Mouse (Mus musculus): ENCODE data around the gene Cox6b2. TPM values are rescaled to one million over a fixed set of nuclear protein-coding genes. Genes with fewer than 3 reads are reported as not detected.

The Cox6b2 gene
- total RNA-seq, 2 experiments from 2014 or later: 3.8 to 4.8 TPM

DNA sequence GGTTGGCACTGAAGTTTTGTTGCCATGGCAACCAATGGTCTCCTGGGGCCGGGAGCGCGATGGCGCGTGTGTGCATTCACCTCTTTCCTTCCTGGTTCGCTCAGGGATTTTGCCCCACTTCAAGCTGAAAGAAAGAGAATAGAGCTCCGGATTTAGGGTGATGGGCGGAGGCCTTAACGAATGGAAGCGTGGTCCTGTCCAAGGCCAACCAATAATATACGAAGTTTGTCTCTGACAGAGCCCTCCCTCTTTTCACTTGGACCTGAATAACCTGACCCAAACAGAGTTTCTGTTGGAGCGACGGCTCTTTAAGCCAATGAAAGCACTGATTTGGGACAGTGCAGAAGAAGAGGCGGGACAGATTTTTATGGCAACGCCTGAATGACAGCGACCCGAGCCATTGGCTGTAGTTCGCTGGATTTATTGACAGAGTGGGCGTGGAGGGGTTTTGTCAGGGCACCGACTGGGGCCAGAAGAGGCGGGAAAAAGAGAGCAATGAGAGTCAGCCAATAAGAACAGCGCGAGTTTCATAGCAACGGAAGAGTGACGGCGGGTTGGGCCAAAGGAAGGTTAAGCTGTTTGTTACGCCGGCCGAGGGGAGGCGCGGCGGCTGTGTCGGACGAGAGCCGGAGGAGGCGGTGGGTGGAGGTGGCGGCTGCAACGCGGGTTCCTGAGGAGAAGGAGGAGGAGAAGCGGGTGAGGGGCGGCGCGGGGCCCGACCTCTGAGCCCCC lies 13.2 kb downstream of the Cox6b2 start, which contains the start of gene Kmt5c:
Gene Kmt5c (plus strand): TSS at position 572 of the 732 bp plus-strand sequence.
- TF ChIP-seq CTCF (IDR thresholded peaks at IDR 0.05): peak; percentile 37
- peak within 1 kb of the TSS; percentile 84 for H3K4me3 ChIP-seq

DNA sequence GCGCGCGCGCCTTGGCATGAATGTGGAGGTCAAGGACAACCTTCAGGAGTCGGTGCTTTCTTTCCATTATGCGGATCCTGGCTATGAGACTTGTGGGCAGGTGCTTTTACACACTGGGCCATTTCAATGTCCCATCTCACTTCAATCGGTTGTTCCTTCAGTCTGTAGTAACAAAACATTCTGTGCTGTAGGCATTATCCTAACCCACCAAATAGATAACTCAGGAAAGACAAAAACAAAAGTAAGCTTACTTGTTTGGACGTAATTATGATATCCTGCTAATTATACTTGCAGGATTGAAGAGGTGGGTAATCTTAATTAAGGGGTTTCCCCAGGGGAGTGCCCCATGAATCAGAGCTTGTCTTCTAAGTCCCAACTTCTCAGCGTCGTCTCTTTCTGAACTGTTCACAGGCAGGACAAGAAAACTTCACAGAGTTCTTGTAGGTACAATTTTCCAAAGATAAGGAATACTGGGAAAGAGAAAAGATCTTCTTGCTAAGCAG lies 13.8 kb downstream of the Cox6b2 start:
- peak overlapping the region; percentile 40 for H3K4me3 ChIP-seq
- no peak for DNase-seq (ENCODE audit: extremely low spot score in 1 of 2, low spot score in 2 of 2)
- no peak for TF ChIP-seq CTCF (IDR thresholded peaks at IDR 0.05)
- H3K27ac ChIP-seq: peak overlapping the region; percentile 72
- intact Hi-C loops (cut with DNase I): no loop called here

More for the DNA sequence above, 13.2 kb downstream of the Cox6b2 start, which contains the start of gene Kmt5c:
- intact Hi-C loops (cut with DNase I): loop anchor here (2.0 kb wide), 1 partner anchor 51 kb away; no protein-coding TSS in a partner anchor
- DNase-seq (ENCODE audit: extremely low spot score in 1 of 2, low spot score in 2 of 2): peak; percentile 96 to 99
- H3K27ac ChIP-seq: peak within 1 kb of the TSS; percentile 92

DNA sequence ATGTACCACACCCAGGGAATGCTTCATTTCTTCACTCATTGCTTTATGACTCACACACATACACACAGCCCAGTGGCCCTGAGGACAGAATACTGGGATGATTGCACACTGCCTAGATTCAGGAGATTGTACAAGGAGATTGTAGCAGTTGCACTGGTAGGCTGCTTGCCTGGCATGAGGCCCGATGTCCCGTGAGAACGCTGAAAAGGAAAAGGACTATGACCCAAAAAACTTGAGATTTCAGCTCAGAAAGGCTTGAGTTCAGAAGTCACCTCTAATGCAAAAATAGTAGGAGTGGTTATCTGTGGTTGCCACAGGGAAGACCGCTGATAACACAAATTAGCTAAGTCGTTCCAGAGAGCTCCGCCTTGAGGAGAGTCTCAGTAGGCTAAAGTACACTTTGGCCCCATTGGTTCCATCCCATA lies 19.9 kb downstream of the Cox6b2 start:
- no peak for TF ChIP-seq CTCF (IDR thresholded peaks at IDR 0.05)
- H3K27ac ChIP-seq: no peak overlapping the region
- DNase-seq (ENCODE audit: extremely low spot score in 1 of 2, low spot score in 2 of 2): no peak
- H3K4me3 ChIP-seq: no peak overlapping the region
- intact Hi-C loops (cut with DNase I): no loop called here

DNA sequence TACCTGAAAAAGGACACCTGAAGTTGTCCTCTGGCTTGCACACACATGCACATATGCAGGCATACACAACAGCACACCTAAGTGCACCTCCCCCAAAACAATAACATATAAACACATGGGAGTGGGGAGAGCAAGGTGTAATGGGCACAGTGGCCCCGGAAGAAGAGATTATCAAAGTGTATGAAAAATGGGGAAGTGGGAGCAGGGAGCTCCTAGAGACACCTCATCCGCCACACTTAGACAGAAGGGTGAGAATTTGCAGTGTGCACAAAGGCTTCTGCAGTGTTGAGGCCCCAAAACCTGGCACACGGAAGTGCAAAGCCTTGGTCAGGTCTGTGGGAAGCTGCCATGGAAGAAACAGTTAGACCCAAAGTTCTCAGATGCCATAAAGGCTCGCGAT lies 21.8 kb downstream of the Cox6b2 start:
- no peak for DNase-seq (ENCODE audit: extremely low spot score in 1 of 2, low spot score in 2 of 2)
- H3K4me3 ChIP-seq: no peak overlapping the region
- no peak for TF ChIP-seq CTCF (IDR thresholded peaks at IDR 0.05)
- intact Hi-C loops (cut with DNase I): no loop called here
- H3K27ac ChIP-seq: no peak overlapping the region

DNA sequence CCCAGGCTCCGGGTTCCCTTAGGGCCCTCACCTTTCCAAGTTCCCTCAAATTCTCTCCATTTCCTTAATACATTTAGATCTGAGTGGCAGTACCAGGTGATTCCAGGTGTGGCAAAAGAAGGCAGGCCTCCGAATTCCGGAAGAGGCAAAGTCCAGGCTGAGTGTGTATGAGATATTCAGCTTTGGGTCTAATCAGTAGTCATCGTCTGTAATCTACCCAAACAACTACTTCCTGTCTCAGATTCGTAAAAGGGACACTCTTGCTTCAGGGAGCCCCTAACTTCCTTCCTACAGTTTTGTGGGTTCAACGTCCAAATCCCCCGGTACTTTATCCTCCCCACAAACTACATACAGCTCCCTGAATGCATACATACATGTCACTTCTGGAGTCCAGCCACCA lies 27.7 kb downstream of the Cox6b2 start, which contains the start of gene Tmem150b:
Gene Tmem150b (minus strand): TSS at position 81 of the 400 bp plus-strand sequence.
- Histone ChIP-seq H3K27ac (no peak within 1 kb of the TSS), H3K4me3 (no peak within 1 kb of the TSS)
- DNase-seq (ENCODE audit: extremely low spot score in 1 of 2, low spot score in 2 of 2): no peak
- intact Hi-C loops (cut with DNase I): no loop called here
- no peak for TF ChIP-seq CTCF (IDR thresholded peaks at IDR 0.05)

DNA sequence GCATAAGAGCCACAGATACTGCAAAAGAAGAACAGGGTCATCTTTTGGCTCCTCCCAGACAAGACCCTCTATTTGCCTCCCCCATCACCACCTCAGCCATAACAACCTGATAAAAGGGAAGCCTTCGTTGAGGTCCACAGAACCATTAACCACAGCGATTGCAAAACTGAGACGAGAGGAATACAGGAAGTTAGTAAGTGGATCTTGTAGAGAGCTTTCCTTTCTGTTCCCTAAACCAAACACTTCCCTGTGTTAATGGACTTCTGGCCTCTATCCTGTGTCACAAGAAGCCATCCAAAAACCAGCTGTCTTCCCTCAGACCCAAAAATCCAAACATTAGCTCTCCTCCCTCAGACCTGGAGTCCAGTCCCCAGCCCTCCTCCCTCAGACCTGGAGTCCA lies 28.5 kb downstream of the Cox6b2 start:
- Histone ChIP-seq H3K27ac (no peak overlapping the region), H3K4me3 (no peak overlapping the region)
- intact Hi-C loops (cut with DNase I): loop anchor here (5.0 kb wide), 1 partner anchor 68 kb away; the partner anchor contains the start of gene Rpl28
- TF ChIP-seq CTCF (IDR thresholded peaks at IDR 0.05): no peak
- DNase-seq (ENCODE audit: extremely low spot score in 1 of 2, low spot score in 2 of 2): no peak

DNA sequence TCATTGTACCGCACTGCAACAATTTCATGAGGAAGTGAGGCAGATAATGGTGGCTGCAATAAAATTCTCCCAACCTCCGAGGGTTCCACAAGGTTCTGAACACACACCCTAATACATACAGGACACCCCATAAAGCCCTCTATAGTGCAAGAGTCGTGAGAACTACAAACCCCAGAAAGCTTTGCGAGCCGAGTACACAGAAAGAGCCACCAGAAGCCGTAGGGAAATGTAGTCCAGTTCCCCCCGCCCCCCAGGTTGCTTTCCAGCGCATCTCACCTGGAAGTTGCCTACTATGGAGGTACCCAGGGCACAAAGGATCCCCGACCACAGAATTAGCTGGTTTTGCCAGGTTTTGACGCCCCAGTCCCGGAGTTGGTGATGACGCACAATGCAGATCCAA lies 29.4 kb downstream of the Cox6b2 start:
- DNase-seq (ENCODE audit: extremely low spot score in 1 of 2, low spot score in 2 of 2): peak; percentile 31 to 53
- intact Hi-C loops (cut with DNase I): loop anchor here (5.0 kb wide), 1 partner anchor 69 kb away; the partner anchor contains the start of gene Rpl28
- no peak for TF ChIP-seq CTCF (IDR thresholded peaks at IDR 0.05)
- Histone ChIP-seq H3K27ac (peak overlapping the region; percentile 24; the same call in 1 of the 2 replicates), H3K4me3 (peak overlapping the region; percentile 43)

DNA sequence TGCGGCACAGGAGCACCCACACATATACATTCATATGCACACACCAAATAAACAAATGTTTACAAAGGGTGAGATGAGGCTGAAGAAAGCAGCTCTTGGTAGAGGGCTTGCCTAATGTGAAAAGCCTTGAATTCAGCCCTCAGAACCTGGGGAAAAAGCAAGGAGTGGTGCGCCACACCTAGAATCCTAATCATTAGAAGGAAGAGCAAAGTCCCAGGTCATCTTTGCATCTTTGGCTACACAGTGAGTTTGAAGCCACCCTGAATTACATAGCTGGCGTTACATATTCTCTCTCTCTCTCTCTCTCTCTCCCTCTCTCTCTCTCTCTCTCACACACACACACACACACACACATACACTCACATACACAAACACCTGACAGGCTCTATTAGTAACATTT lies 33.6 kb downstream of the Cox6b2 start:
- intact Hi-C loops (cut with DNase I): no loop called here
- Histone ChIP-seq H3K4me3 (no peak overlapping the region), H3K27ac (no peak overlapping the region)
- DNase-seq (ENCODE audit: extremely low spot score in 1 of 2, low spot score in 2 of 2): no peak
- TF ChIP-seq CTCF (IDR thresholded peaks at IDR 0.05): no peak

DNA sequence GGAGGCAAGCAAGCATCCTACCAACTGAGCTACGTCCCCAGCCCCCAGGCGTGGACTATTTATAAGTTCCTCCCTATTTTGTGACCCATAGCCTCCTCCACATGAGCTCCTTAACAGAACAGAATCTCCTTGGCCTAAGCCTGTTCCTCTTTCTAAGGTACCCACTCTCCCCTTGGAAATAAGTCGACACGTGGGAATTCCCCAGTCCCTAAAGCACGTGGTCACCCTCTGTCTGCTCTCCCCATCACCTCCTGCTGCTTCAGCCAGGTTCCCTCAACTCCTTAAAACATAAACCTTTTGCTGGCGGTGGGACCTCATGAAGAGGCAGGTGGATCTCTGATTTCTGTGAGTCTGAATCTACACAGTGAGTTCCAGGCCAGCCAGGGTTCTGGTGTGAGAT lies 35.9 kb downstream of the Cox6b2 start:
- H3K4me3 ChIP-seq: no peak overlapping the region
- DNase-seq (ENCODE audit: extremely low spot score in 1 of 2, low spot score in 2 of 2): no peak
- TF ChIP-seq CTCF (IDR thresholded peaks at IDR 0.05): no peak
- intact Hi-C loops (cut with DNase I): no loop called here
- no peak overlapping the region for H3K27ac ChIP-seq

DNA sequence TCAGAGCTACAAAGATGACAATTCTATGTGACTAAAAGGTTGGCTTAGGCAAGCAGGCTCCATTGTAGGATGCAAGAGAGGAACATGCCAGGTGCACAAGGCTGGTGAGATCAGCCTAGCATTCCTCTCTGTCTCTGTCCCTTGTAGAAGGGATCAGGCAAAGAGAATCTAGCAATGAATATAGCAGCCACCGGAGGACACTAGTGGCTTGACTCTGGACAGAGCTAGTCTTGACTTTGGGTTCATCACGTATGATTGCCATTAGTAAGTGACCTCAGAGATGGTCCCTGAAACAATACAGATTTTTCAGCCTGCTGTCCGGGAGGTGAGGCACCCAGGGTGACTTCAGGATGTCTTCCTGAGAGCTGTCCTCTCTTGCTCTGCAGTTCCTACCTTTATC lies 40.3 kb downstream of the Cox6b2 start:
- intact Hi-C loops (cut with DNase I): loop anchor here (1.0 kb wide), 1 partner anchor 17 kb away; no protein-coding TSS in a partner anchor
- DNase-seq (ENCODE audit: extremely low spot score in 1 of 2, low spot score in 2 of 2): no peak
- Histone ChIP-seq H3K27ac (no peak overlapping the region), H3K4me3 (no peak overlapping the region)
- TF ChIP-seq CTCF (IDR thresholded peaks at IDR 0.05): no peak

DNA sequence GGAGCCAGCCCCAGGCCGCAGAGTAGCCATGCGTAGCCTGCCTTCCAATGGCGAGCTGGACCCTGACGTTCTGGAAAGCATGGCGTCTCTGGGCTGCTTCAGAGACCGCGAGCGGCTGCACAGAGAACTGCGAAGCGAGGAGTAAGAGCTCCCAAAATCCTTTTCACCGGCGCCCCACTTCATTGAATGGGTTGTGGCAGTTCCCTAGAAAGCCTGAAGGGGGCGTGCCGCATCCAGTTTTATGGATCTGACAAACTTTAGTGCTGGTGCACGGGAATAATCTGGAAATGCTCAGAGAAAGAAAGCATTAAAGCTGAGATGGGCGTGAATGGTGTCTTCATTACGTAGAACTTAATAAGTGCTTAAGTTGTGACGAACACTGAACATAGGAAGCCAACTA lies 47.8 kb downstream of the Cox6b2 start:
- intact Hi-C loops (cut with DNase I): loop anchor here (2.0 kb wide), 1 partner anchor 88 kb away; the partner anchor contains the start of gene Rpl28
- H3K4me3 ChIP-seq: no peak overlapping the region
- DNase-seq (ENCODE audit: extremely low spot score in 1 of 2, low spot score in 2 of 2): no peak
- no peak overlapping the region for H3K27ac ChIP-seq
- TF ChIP-seq CTCF (IDR thresholded peaks at IDR 0.05): peak; percentile 72

DNA sequence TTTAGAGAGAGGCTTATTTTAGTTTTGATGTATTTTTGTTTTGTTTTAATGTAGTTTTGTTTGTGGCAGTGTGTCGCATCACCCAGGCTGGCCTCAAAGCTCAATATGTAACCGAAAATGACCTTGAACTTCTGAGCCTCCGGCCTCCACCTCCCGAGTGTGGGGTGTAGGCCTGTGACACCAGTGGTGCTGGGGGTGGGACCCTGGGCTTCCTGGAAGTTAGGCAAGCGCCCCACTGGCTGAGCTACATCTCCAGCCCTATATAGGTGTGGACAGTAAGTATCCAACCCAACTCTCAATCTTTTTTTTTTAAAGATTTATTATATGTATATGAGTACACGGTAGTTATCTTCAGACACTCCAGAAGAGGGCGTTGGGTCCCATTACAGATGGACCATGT lies 49.7 kb downstream of the Cox6b2 start:
- TF ChIP-seq CTCF (IDR thresholded peaks at IDR 0.05): no peak
- intact Hi-C loops (cut with DNase I): no loop called here
- DNase-seq (ENCODE audit: extremely low spot score in 1 of 2, low spot score in 2 of 2): no peak

More for the DNA sequence above, 49.7 kb downstream of the Cox6b2 start:
- no peak overlapping the region for H3K27ac ChIP-seq
- no peak overlapping the region for H3K4me3 ChIP-seq
